Mouse (Mus musculus) liver, adult (tissue): ENCODE data around the gene Syce2.

Experiments
- GATA4 ChIP-seq: IDR thresholded peaks from 2 replicates; pipeline ENCODE4 v1.6.1; 2014; ENCODE audit warnings: mild to moderate bottlenecking, low read length; ENCODE audit not compliant: insufficient replicate concordance

Gene Syce2

GRCm38 (mm10) chr8:84930582-84930981 is 58.7 kb downstream of the Syce2 start:
- no peak for TF ChIP-seq GATA4

- TF ChIP-seq GATA4, result no peak
These were observed 62.1 kb downstream of the Syce2 start for GRCm38 (mm10) chr8:84933767-84934559.

- TF ChIP-seq GATA4, result no peak
These were observed 62.9 kb downstream of the Syce2 start for GRCm38 (mm10) chr8:84934860-84935259.

GRCm38 (mm10) chr8:84935489-84935888 is 63.6 kb downstream of the Syce2 start:
- TF ChIP-seq GATA4, result no peak

GRCm38 (mm10) chr8:84936041-84936961 is 64.4 kb downstream of the Syce2 start:
- no peak for TF ChIP-seq GATA4

- no peak for TF ChIP-seq GATA4
These were observed 65.1 kb downstream of the Syce2 start, which contains the start of gene Mast1 for GRCm38 (mm10) chr8:84936962-84937546. Gene Mast1, minus strand, starts transcription at chr8:84937359.
